Mouse (Mus musculus) intestine, embryonic 15.5 days (tissue): Measurements from ENCODE around the gene Shpk. TPM values are rescaled to one million over a fixed set of nuclear protein-coding genes. Genes with fewer than 3 reads are reported as not detected.

ENCODE experiments used
- polyA plus RNA-seq: library from polyadenylated mRNA; unstranded; fragments of >200 nt; fragmentation: Nextera tagmentation; extraction: Ambion mirVana; gene quantifications from 2 replicates; pipeline ENCODE4 v1.2.1, GENCODE M21; 2015

Shpk gene
- polyA plus RNA-seq, 1 experiment from 2014 or later = 6.2 TPM

Other genes with a start within 250 kb of the Shpk start
- gene Atp2a3, start 238.3 kb upstream of the Shpk start, polyA plus RNA-seq = 23.5 and 25.5 TPM in 2 replicates
- gene P2rx1, start 200.4 kb upstream of the Shpk start, polyA plus RNA-seq = 14.3 and 27.7 TPM in 2 replicates
- gene Camkk1, start 180.5 kb upstream of the Shpk start, polyA plus RNA-seq = 8.5 and 8.6 TPM in 2 replicates
- 9.3 and 9.7 TPM in 2 replicates for gene Ncbp3, start 151.7 kb upstream of the Shpk start, polyA plus RNA-seq
- gene Itgae, start 108.9 kb upstream of the Shpk start, polyA plus RNA-seq = 0.19 and 0.35 TPM in 2 replicates
- gene Haspin, start 61.2 kb upstream of the Shpk start, polyA plus RNA-seq = 15.2 and 16.5 TPM in 2 replicates
- 0.09 TPM in 1 of 2 replicates, not detected in the other for gene P2rx5, start 39.0 kb upstream of the Shpk start, polyA plus RNA-seq
- 118 and 126 TPM in 2 replicates for gene Emc6, start 22.4 kb upstream of the Shpk start, polyA plus RNA-seq
- gene Tax1bp3, start 22.4 kb upstream of the Shpk start, polyA plus RNA-seq = 208 and 212 TPM in 2 replicates
- gene Ctns, start 418 bp upstream of the Shpk start, polyA plus RNA-seq = 23.8 and 25.1 TPM in 2 replicates
- gene Trpv1, start 34.8 kb downstream of the Shpk start, polyA plus RNA-seq = 0.10 TPM in 2 replicates
- 0.04 and 0.10 TPM in 2 replicates for gene Trpv3, start 67.9 kb downstream of the Shpk start, polyA plus RNA-seq
- 0.94 and 1.3 TPM in 2 replicates for gene Aspa, start 130.1 kb downstream of the Shpk start, polyA plus RNA-seq
- not detected in 2 replicates for gene Gm49340, start 130.3 kb downstream of the Shpk start, polyA plus RNA-seq
- 0.18 and 0.47 TPM in 2 replicates for gene Spata22, start 130.3 kb downstream of the Shpk start, polyA plus RNA-seq
- not detected in 2 replicates for gene Olfr20, start 151.3 kb downstream of the Shpk start, polyA plus RNA-seq
- not detected in 2 replicates for gene Olfr376, start 171.8 kb downstream of the Shpk start, polyA plus RNA-seq
- gene Olfr1, start 200.2 kb downstream of the Shpk start, polyA plus RNA-seq = not detected in 2 replicates
- gene Olfr378, start 229.0 kb downstream of the Shpk start, polyA plus RNA-seq = not detected in 2 replicates